Mouse (Mus musculus) stomach, embryonic 14.5 days (tissue): ENCODE measurements at regions not wholly inside any gene's neighbourhood (a gene's known extent, or its start where the extent isn't known, plus 50 kb on each side); places are given as distances from the start of the nearest gene placed in this dataset.
A peak's percentile ranks its signal among the peaks of the same experiment; 100 is the strongest.
"Not testable (repeated sequence)": the region's sequence is repeated elsewhere in the genome, so short reads cannot be mapped to it uniquely, and the experiment has no call there.

Experiments
- ATAC-seq: fragments of 200-750 bp; cut with Nextera tagmentation; 2 replicates; pipeline ENCODE4 v1.8.0; 2017; ENCODE audit warnings: low read depth, moderate TSS enrichment; ENCODE audit not compliant: insufficient number of reproducible peaks, insufficient read depth, low FRiP score
- H3K27ac ChIP-seq: fragments of 300-500 bp; sonication (generic); 2 replicates; pipeline ENCODE4 v1.5.1; 2014; ENCODE audit warnings: mild to moderate bottlenecking, low read length, moderate library complexity, mixed read lengths
- H3K27me3 ChIP-seq: fragments of 300-500 bp; sonication (generic); 2 replicates; pipeline ENCODE4 v1.6.1; 2014; ENCODE audit warnings: low read length, control low read depth, mixed read lengths; ENCODE audit not compliant: control insufficient read depth, insufficient read depth
- H3K36me3 ChIP-seq: fragments of 300-500 bp; sonication (generic); 2 replicates; pipeline ENCODE4 v1.6.1; 2014; ENCODE audit warnings: mild to moderate bottlenecking, control low read depth, low read length, moderate library complexity, mixed read lengths; ENCODE audit not compliant: control insufficient read depth, insufficient read depth
- H3K4me1 ChIP-seq: fragments of 300-500 bp; sonication (generic); 2 replicates; pipeline ENCODE4 v1.6.1; 2014; ENCODE audit warnings: low read length, control low read depth, mixed read lengths; ENCODE audit not compliant: control insufficient read depth, insufficient read depth
- H3K4me2 ChIP-seq: fragments of 300-500 bp; sonication (generic); replicated peaks from 2 replicates; pipeline ENCODE4 v1.6.1; 2014; ENCODE audit warnings: low read depth, low read length, control low read depth
- H3K4me3 ChIP-seq: fragments of 300-500 bp; sonication (generic); 2 replicates; pipeline ENCODE4 v1.5.1; 2014; ENCODE audit warnings: low read depth, low read length, control low read depth
- H3K9ac ChIP-seq: fragments of 300-500 bp; sonication (generic); replicated peaks from 2 replicates; pipeline ENCODE4 v1.6.1; 2014; ENCODE audit warnings: low read depth, mild to moderate bottlenecking, control low read depth, low read length, moderate library complexity, mixed read lengths
- H3K9me3 ChIP-seq: fragments of 300-500 bp; sonication (generic); 2 replicates; pipeline ENCODE4 v1.6.1; 2016; ENCODE audit warnings: low read depth, low read length, control low read depth; ENCODE audit not compliant: control insufficient read depth
- WGBS: fragments of 180-500 bp; shearing (Covaris S2); extraction: QIAGEN DNeasy Blood & Tissue Kit; methylation state at CpG from one replicate; pipeline ENCODE4 v1.1.7; 2014; 5-methylcytosine and 5-hydroxymethylcytosine counted together

- WGBS = 73% methylated on average over 6 of the region's 6 CpGs
- not testable (repeated sequence) for H3K27ac ChIP-seq, H3K4me1 ChIP-seq, H3K4me2 ChIP-seq, H3K36me3 ChIP-seq, ATAC-seq, H3K9ac ChIP-seq, H3K9me3 ChIP-seq, H3K4me3 ChIP-seq, H3K27me3 ChIP-seq
These were observed 106.2 kb upstream of the Asap2 start for GRCm38 (mm10) chr12:20884104-20884503.

DNA sequence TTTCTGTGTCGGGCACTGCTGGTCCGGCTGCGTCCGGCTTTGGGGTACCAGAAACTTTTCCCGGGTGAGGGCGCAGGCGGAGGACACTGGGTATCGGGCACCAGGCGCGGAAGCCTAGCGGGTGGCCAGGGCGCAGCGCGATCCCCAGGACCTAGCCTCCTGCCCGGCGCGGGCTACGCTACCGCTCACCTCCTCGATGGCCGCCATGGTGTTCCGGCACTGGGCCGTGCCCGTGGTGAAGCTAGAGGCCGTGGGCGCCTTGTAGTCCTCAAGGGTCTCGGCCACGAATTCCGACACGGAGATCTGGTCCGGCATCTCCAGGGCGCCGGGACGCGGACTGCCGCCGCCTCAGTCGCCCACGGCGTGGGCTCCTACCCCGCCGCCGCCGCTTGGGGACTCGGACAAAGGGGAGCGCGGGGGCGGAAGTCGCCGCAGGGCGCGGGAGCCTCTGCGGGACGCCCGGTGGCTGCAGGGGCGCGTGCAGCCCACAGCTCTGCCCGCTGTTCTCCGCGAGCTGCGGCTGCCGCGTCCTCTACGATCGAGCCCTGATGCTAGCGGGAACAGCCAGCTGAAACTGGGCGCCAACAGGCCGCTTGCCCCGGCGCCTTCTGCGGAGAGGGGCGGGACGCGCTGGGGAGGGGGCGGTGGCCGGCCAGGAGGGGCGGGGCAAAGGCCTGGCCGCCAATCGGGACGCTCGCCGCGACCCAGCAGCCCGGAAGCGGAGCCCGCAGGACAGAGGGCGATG is 69.4 kb upstream of the Asap2 start:
- Histone ChIP-seq H3K9me3 (peaks cover 12% of the 10 kb centered on the region), H3K9ac (peak overlapping the region; percentile 66), H3K4me2 (peak overlapping the region; percentile 15), H3K27ac (peak overlapping the region; percentile 90), H3K4me3 (peak overlapping the region; percentile 62)
- H3K27me3 ChIP-seq, H3K36me3 ChIP-seq, H3K4me1 ChIP-seq: not testable (repeated sequence)
- ATAC-seq = peak; percentile 100
- WGBS = under 1% methylated on average over 66 of the region's 87 CpGs

DNA sequence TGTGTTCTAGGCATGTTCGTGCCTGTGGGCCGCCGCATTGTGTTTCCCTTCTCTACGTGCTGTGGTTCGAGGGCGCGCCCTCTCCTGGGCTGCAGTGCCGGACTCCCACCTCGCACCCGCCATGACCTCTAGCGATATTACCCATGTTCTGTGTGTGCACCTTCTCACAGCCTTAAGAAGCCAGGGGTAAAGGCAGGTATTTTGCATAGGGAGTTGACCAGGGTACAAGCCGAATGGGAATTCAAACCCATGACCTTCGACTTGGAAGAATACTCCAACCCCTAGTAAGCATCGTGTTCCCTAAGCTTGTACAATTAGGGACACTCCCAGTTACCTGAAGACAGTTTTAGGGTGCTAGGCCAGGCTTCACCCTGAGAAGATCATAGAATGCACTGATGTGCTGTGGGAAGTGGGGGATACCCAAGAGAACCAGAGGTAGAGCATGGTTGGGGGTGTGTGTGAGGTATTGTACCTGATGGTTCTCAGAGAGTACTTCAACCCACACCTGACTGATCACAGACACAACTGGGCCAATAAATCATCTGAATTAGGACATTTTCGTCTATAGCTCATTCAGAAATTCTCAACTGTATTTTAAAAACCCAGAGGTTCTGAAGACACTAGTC is 68.7 kb upstream of the Asap2 start:
- Histone ChIP-seq H3K4me3 (peak overlapping the region; percentile 62), H3K4me2 (peak overlapping the region; percentile 15; the same call in 1 of the 2 replicates)
- H3K9me3 ChIP-seq, H3K27me3 ChIP-seq, H3K36me3 ChIP-seq, H3K4me1 ChIP-seq, H3K9ac ChIP-seq, H3K27ac ChIP-seq, ATAC-seq: not testable (repeated sequence)
- 13% methylated on average over 13 of the region's 15 CpGs for WGBS

GRCm38 (mm10) chr12:20928966-20929365 is 61.3 kb upstream of the Asap2 start:
- H3K4me3 ChIP-seq, H3K4me2 ChIP-seq, H3K27me3 ChIP-seq, ATAC-seq, H3K9me3 ChIP-seq, H3K4me1 ChIP-seq, H3K27ac ChIP-seq, H3K9ac ChIP-seq, H3K36me3 ChIP-seq: not testable (repeated sequence)
- WGBS = 39% methylated on average over 3 of the region's 3 CpGs
